Mouse (Mus musculus): ENCODE results near the gene Dut. TPM values are rescaled to one million over a fixed set of nuclear protein-coding genes. Genes with fewer than 3 reads are reported as not detected.
A peak's percentile ranks its signal among the peaks of the same experiment; 100 is the strongest.

Gene Dut
- total RNA-seq, 2 experiments from 2014 or later: 215 to 300 TPM

GRCm38 (mm10) chr2:125298841-125299240, 51.9 kb downstream of the Dut start:
- ATAC-seq (replicated peaks; ENCODE audit: poor library complexity, severe bottlenecking): no peak

DNA sequence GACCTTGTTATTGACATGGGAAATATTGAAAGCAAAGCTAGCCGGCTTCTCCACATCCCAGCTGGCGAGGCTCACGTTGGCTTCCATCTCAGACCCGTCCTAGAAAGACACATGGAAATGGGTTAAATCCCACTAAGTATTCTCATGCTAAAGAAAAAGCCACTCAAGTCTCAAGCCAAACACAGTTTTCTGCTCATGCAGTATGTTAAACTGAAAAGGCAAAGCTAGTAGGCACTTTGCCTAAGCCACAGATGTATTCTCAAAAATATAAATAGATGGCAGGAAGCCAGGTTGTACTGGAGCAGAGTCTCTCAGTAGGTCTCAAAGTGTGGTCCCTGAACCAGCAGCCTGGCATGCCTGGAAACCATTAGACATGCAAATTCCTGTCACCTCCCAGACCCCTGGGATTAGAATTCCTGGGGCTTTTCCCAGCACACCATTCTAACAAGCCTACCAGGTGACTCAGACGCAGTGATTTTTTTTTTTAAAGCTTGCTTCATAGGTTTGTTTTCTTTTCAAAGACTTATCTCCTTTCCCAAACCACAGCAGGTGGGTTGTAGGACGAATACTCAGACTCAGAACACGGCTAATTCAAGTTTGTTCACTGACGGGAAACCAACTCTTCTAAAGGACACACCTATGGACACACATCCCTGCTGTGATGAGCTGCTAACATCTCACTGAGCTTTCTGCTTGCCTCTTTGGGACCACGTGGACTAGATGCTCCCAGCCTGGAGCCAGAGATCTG, 55.1 kb downstream of the Dut start:
- ATAC-seq (replicated peaks; ENCODE audit: poor library complexity, severe bottlenecking): no peak

DNA sequence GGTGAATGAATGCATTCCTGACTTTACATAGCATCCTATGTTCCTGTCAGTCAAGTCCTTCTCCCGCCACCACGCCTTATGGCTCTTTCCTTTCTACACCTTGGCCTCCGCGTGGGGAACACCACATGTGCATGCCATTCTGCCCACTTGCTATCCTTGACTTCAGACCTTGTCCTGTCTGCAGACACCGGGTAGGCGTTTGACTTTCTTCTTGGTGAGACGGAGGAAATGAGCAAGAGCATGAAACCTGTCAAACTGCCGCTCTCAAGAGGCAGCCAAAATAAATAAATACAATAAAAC, 55.6 kb downstream of the Dut start:
- ATAC-seq (replicated peaks; ENCODE audit: poor library complexity, severe bottlenecking): no peak

DNA sequence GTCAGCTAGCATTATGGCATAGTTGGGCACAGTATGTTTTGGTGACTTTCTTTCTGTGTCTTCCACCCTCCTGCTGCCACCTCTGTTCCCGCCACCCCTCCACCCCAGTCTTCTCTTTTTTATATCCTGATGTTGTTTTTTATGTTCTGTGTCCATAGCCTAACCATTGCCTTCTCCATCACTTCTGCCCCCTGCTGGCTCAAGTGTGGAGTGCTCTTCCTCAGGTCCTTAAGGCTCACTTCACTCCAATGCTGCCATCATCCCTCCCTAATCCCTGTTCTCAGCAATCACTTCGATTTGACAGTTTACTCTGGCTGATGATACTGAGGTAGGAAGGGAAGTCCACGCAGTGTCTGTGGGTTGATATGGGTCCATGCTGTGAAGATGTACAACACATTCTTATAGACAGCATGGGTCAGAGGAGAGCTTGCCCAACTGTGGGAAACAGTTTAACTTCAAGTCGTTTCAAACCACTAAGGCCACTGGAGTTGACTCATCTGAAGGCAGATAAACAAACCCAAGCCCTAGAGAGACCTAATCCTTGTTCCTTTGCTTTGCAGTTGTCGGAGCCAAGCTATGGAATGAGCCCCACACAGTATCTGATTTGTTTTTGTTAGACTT, 56.9 kb downstream of the Dut start:
- ATAC-seq (replicated peaks; ENCODE audit: poor library complexity, severe bottlenecking): peak; percentile 71

- no peak for ATAC-seq (replicated peaks; ENCODE audit: poor library complexity, severe bottlenecking)
Observed at GRCm38 (mm10) chr2:125304746-125305145, 57.8 kb downstream of the Dut start.

DNA sequence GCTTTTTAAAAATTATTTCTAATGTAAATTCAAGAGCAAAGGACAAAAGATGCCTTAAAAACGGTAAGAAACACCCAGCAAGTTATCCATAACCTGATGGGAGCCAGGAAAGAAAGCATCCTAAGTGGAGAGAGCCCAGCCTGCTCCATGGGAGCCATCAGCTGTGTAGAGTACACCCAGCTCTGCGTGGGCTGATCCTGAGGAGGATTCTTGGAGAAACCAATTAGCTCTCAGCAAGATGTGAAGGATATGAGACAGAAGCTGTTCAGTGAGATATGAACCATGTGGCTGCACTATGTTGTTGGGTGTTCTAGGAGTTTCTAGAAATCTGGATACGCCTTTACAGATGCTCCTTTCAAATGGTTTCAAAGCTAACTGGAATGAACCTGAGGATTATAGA, 58.7 kb downstream of the Dut start:
- no peak for ATAC-seq (replicated peaks; ENCODE audit: poor library complexity, severe bottlenecking)

Other genes starting within 250 kb of the Dut start
- gene Slc24a5, start 179.1 kb upstream of the Dut start, total RNA-seq (2014; fragmentation: Nextera tagmentation): not detected in 2 replicates
- 0.10 and 0.39 TPM in 2 replicates for gene Slc24a5, start 179.1 kb upstream of the Dut start, total RNA-seq (2017)
- gene Myef2, start 123.5 kb upstream of the Dut start, total RNA-seq (2014; fragmentation: Nextera tagmentation): 14.4 and 22.0 TPM in 2 replicates
- 30.2 and 43.0 TPM in 2 replicates for gene Myef2, start 123.5 kb upstream of the Dut start, total RNA-seq (2017)
- gene Ctxn2, start 110.5 kb upstream of the Dut start, total RNA-seq (2014; fragmentation: Nextera tagmentation): not detected in 2 replicates
- gene Ctxn2, start 110.5 kb upstream of the Dut start, total RNA-seq (2017): not detected in 2 replicates
- not detected in 2 replicates for gene Slc12a1, start 94.7 kb upstream of the Dut start, total RNA-seq (2014; fragmentation: Nextera tagmentation)
- gene Slc12a1, start 94.7 kb upstream of the Dut start, total RNA-seq (2017): not detected in 2 replicates